Mouse (Mus musculus) lung, postnatal 0 days (tissue): ENCODE measurements around the gene Padi3. TPM values are rescaled to one million over a fixed set of nuclear protein-coding genes. Genes with fewer than 3 reads are reported as not detected.

Source experiments
- ATAC-seq: fragments of 200-750 bp; cut with Nextera tagmentation; 2 replicates; pipeline ENCODE4 v1.8.0; 2017; ENCODE audit warnings: moderate library complexity
- DNase-seq: peaks from one replicate; pipeline ENCODE4 v3.0.0-alpha.2; 2016; ENCODE audit warnings: low spot score
- H3K27ac ChIP-seq: fragments of 300-500 bp; sonication (generic); 2 replicates; pipeline ENCODE4 v1.5.1; 2014; ENCODE audit warnings: antibody characterized with exemption, mild to moderate bottlenecking, low read length, mixed read lengths
- H3K27me3 ChIP-seq: fragments of 300-500 bp; sonication (generic); replicated peaks from 2 replicates; pipeline ENCODE4 v1.6.1; 2014; ENCODE audit warnings: low read length, mixed read lengths; ENCODE audit not compliant: insufficient read depth
- H3K36me3 ChIP-seq: fragments of 300-500 bp; sonication (generic); 2 replicates; pipeline ENCODE4 v1.6.1; 2014; ENCODE audit warnings: low read length, mixed read lengths; ENCODE audit not compliant: insufficient read depth
- H3K4me1 ChIP-seq: fragments of 300-500 bp; sonication (generic); 2 replicates; pipeline ENCODE4 v1.6.1; 2014; ENCODE audit warnings: antibody characterized with exemption, low read depth, low read length, mixed read lengths; ENCODE audit not compliant: insufficient read depth
- H3K4me2 ChIP-seq: fragments of 300-500 bp; sonication (generic); replicated peaks from 2 replicates; pipeline ENCODE4 v1.6.1; 2014; ENCODE audit warnings: low read depth, mild to moderate bottlenecking, low read length, moderate library complexity, mixed read lengths
- H3K4me3 ChIP-seq: fragments of 300-500 bp; sonication (generic); 2 replicates; pipeline ENCODE4 v1.5.1; 2014; ENCODE audit warnings: low read depth, low read length
- H3K9ac ChIP-seq: fragments of 300-500 bp; sonication (generic); replicated peaks from 2 replicates; pipeline ENCODE4 v1.6.1; 2014; ENCODE audit warnings: low read depth, mild to moderate bottlenecking
- H3K9me3 ChIP-seq: fragments of 300-500 bp; sonication (generic); 2 replicates; pipeline ENCODE4 v1.6.1; 2016; ENCODE audit warnings: low read length, mixed read lengths
- CTCF ChIP-seq: IDR thresholded peaks from 2 replicates; pipeline ENCODE4 v1.5.1; 2016; ENCODE audit warnings: antibody characterized with exemption, mild to moderate bottlenecking
- EP300 ChIP-seq: IDR thresholded peaks from 2 replicates; pipeline ENCODE4 v1.6.1; 2016; ENCODE audit warnings: antibody characterized with exemption, mild to moderate bottlenecking, control low read depth
- WGBS: fragments of 180-500 bp; shearing (Covaris S2); extraction: QIAGEN DNeasy Blood & Tissue Kit; methylation state at CpG from one replicate; pipeline ENCODE4 v1.1.7; 2014; 5-methylcytosine and 5-hydroxymethylcytosine counted together
- polyA plus RNA-seq: library from polyadenylated mRNA; unstranded; fragments of >200 nt; fragmentation: Nextera tagmentation; extraction: Ambion mirVana; gene quantifications from 2 replicates; pipeline ENCODE4 v1.2.1, GENCODE M21; 2015

The Padi3 gene
- polyA plus RNA-seq = 0.35 and 0.50 TPM in 2 replicates

DNA sequence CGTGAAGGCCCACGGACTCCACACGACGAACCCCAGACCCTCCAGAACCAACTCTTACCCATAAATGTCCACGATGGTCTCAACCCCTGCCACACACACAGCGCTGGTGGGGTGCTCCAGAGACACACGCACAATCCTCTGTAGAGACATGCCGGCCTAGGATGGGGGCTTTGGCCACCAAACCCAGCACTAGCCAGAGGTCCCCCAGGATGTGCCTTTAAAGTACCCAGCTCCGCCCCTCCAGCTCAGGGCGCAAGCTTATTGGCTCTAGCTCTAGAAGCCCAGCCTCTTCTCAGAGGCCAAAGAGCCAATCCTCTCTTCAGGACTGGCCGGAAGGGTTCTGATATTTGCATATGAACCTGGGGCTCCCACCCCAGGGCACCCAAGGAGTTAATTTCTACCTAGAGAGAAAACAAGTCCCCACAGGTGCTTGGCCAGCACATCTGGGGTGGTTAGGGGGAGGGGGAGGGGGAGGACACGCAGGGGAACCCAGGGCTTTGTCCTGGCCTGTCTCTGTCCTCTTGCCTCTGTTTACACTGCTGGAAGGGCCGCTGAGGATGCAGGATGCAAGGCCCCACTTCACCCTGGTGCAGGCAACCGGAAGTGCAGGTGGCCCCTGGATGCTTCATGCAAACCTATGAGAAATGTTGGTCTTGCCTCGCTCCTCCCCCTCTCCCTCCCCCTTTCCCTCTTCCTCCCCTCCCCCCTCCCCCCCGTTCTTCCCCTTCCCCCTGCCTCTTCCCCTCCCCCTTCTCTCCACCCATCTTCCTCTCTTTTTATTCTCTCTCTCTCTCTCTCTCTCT lies at the start of gene Padi3:
Gene Padi3, minus strand, starts transcription at position 191 of the 803 bp plus-strand sequence.
- 67% methylated on average over 16 of the region's 16 CpGs for WGBS
- Histone ChIP-seq H3K4me3 (no peak within 1 kb of the TSS), H3K27ac (no peak within 1 kb of the TSS), H3K9ac (no peak within 1 kb of the TSS), H3K27me3 (no peaks in the 10 kb centered on the region), H3K4me2 (no peak within 1 kb of the TSS), H3K4me1 (no peaks in the 10 kb centered on the region), H3K36me3 (no peaks in the 10 kb centered on the region), H3K9me3 (no peaks in the 10 kb centered on the region)
- TF ChIP-seq CTCF (no peak), EP300 (no peak)
- no peak for ATAC-seq
- no peak for DNase-seq

DNA sequence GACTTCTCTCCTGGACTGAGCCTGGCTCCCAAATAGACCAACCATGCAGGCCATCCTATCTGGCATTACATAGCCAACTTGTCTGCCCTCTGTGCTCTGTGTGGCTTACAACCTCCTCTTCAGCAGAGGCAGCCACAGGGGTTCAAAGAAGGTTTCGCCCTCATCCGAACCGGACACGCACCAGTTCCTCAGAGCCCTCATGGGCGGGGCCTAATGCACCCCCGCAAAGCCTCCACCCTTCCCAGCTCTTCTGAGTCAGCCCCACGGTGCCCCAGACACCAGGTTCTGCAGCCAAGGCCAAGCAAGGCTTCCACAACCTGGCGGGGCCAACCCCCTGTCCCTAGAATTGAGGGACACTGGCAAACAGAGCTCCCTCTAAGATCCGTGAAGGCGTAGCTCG lies 48.8 kb upstream of the Padi3 start:
- Histone ChIP-seq H3K9me3 (no peaks in the 10 kb centered on the region), H3K4me2 (no peak overlapping the region), H3K4me1 (no peaks in the 10 kb centered on the region), H3K4me3 (no peak overlapping the region), H3K9ac (no peak overlapping the region), H3K36me3 (no peaks in the 10 kb centered on the region), H3K27ac (no peak overlapping the region), H3K27me3 (no peaks in the 10 kb centered on the region)
- DNase-seq = no peak
- 80% methylated on average over 11 of the region's 11 CpGs for WGBS
- ATAC-seq = no peak
- TF ChIP-seq EP300 = no peak
- no peak for TF ChIP-seq CTCF

DNA sequence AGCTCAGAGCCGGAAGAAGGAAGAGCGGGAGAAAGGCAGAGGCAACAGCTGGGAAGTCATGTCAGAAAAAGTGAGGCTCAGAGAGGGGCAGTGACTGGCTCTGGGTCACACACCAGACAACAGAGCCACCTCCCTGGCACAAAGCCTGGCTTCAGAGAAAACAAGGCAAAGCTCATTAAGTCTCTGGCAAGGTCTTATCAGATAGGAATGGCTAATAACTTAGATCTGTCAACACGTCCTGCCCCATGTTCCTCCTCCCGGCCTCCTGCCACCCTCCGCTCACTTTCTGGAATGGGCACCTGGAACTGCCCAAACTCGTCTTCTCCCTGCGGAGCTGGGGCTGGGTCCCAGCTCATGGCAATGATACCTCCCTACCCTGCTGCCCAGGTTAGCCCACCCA lies 47.4 kb upstream of the Padi3 start:
- ATAC-seq (no peak), DNase-seq (no peak)
- WGBS = 54% methylated on average over 7 of the region's 7 CpGs
- H3K27me3 ChIP-seq = no peaks in the 10 kb centered on the region
- no peaks in the 10 kb centered on the region for H3K9me3 ChIP-seq
- TF ChIP-seq CTCF (no peak), EP300 (no peak)
- no peak overlapping the region for H3K27ac ChIP-seq
- H3K36me3 ChIP-seq = no peaks in the 10 kb centered on the region
- no peak overlapping the region for H3K4me2 ChIP-seq
- H3K4me3 ChIP-seq = no peak overlapping the region
- no peaks in the 10 kb centered on the region for H3K4me1 ChIP-seq
- H3K9ac ChIP-seq = no peak overlapping the region

GRCm38 (mm10) chr4:140857041-140857440 lies 46.6 kb upstream of the Padi3 start:
- no peaks in the 10 kb centered on the region for H3K36me3 ChIP-seq
- no peaks in the 10 kb centered on the region for H3K4me1 ChIP-seq
- TF ChIP-seq CTCF (no peak), EP300 (no peak)
- no peak overlapping the region for H3K4me3 ChIP-seq
- H3K9ac ChIP-seq = no peak overlapping the region
- no peaks in the 10 kb centered on the region for H3K9me3 ChIP-seq
- WGBS = 63% methylated on average over 5 of the region's 5 CpGs
- no peak overlapping the region for H3K4me2 ChIP-seq
- no peak overlapping the region for H3K27ac ChIP-seq
- no peaks in the 10 kb centered on the region for H3K27me3 ChIP-seq
- DNase-seq (no peak), ATAC-seq (no peak)

DNA sequence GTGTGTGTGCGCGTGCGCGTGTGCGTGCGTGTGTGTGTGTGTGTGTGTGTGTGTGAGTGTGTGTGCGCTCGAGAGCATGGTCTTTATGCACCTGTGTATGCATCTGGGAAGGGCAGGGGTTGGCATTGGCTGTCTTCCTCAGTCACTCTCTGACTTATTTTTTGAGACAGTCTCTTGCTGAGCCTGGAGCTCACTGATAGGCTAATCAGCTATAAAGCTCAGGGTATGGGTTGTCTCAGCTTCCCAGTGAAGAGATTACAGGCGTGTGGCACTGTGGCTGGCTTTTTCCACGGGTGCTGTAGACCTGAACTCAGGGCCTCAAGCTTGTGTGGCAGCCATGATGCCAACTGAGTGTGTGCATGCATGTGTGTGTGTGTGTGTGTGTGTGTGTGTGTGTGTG lies 44.7 kb upstream of the Padi3 start:
- no peaks in the 10 kb centered on the region for H3K9me3 ChIP-seq
- TF ChIP-seq EP300 (no peak), CTCF (no peak)
- no peak overlapping the region for H3K4me3 ChIP-seq
- no peak for DNase-seq
- H3K4me1 ChIP-seq = no peaks in the 10 kb centered on the region
- no peaks in the 10 kb centered on the region for H3K36me3 ChIP-seq
- WGBS = 88% methylated on average over 10 of the region's 10 CpGs
- ATAC-seq = no peak
- H3K9ac ChIP-seq = no peak overlapping the region
- no peak overlapping the region for H3K27ac ChIP-seq
- no peaks in the 10 kb centered on the region for H3K27me3 ChIP-seq
- H3K4me2 ChIP-seq = no peak overlapping the region

DNA sequence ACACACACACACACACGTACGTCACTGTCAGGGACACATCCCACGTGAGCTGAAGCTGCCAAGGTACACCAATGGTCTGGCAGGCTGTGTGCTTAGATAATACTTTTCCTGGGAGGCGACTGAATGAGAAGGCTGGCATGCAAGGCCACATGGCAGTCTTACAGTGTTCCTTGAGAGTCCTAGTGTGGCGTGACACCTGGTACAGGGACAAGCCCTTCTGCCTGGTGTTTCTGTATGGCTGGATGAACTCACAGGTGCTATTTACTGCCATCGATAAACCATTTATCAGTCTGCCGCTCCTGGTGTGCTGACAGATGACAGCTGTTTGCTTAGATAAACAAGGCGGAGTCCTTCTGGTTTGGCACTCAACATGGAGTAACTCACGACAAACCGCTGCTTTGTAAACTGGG lies 44.0 kb upstream of the Padi3 start:
- TF ChIP-seq EP300 (no peak), CTCF (no peak)
- Histone ChIP-seq H3K27me3 (no peaks in the 10 kb centered on the region), H3K9me3 (no peaks in the 10 kb centered on the region), H3K4me1 (no peaks in the 10 kb centered on the region), H3K27ac (no peak overlapping the region), H3K4me2 (no peak overlapping the region), H3K9ac (no peak overlapping the region), H3K4me3 (no peak overlapping the region), H3K36me3 (no peaks in the 10 kb centered on the region)
- DNase-seq (no peak), ATAC-seq (peak; percentile 38)
- WGBS = 38% methylated on average over 10 of the region's 10 CpGs
